Mouse (Mus musculus) cerebellum, adult 8-10 months (tissue): ENCODE data around the gene Btbd2.
"Not testable (repeated sequence)": the region's sequence is repeated elsewhere in the genome, so short reads cannot be mapped to it uniquely, and the experiment has no call there.

Source experiments
- DNase-seq: peaks from one replicate; pipeline ENCODE4 v3.0.0; 2022

Btbd2 gene

DNA sequence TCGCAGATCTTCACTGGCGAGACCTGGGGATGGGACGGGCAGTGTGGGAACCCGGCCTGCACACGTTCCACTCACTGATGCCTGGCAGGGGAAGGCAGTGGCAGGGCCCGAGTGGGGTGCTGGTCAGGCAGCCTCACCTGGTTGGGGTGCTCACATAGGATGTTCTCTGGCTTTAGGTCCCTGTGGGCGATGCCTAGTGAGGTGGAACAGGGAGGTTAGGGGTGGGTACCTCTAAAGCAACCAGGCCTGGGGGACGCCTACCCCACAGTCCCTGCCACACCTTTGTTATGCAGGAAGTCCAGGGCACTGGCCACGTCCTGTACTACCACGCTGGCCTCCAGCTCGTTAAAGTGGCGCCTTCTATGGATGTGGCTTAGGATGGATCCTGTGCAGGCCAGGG, 12.1 kb upstream of the Btbd2 start:
- no peak for DNase-seq

DNA sequence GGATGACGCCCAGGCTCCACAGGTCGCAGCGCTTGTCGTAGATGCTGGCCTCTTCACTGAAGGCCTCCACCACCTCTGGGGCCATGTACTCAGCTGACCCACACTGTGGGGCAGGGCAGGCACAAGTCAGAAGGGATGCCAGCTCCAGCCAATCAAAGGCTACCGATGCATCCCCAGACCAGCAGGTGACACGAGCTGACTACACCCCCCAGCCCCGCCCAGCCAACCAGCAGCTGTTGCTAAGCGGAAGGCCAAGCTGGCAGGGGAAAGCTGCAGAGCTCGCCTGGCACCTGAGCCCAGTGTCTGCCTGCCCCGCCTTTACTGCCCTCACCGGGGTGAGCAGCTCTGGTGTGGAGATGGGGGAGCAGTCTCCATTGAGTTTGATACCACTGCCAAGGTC, 11.7 kb upstream of the Btbd2 start:
- DNase-seq, result no peak

- no peak for DNase-seq
These were observed 10.1 kb upstream of the Btbd2 start for GRCm38 (mm10) chr10:80666837-80667412.

DNA sequence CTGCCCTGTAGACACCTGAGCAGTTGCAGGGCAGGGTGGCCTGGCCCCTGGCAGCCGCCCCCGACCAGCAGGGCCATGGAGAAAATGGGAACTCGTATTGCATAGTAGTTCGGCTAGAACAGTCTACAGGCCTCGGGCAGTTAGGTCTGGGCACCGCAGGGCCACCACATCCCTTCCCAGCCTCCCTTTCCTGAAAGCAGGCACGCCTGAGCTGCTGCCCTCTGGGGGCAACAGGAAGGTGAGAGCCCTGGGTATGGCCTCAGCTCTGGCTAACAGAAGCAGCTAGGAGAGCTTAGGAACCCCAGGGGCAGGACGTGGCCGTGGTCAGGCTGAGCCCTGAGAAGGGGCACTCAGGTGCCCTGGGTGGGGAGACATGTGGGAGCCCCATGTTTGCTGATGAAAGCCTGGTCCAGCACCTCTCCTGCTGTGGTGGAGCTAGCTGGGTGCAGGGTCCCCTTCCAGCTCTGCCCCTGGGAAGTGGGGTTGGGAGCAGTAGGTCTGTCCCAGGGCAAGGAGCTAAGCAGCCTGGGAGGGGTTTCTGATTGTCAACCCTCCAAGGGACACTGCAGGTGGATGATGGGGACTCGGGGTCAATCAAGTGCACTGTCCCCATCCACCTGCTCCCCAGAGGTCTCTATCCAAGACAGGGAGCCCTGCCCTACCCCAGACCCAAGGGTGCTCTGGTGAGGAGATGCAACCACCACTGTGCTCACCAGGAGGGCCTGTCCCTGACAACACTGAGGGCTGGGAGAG, 9.3 kb upstream of the Btbd2 start:
- DNase-seq, result no peak

- no peak for DNase-seq
These were observed 8.6 kb upstream of the Btbd2 start for GRCm38 (mm10) chr10:80665459-80665858.

- no peak for DNase-seq
These were observed 8.1 kb upstream of the Btbd2 start for GRCm38 (mm10) chr10:80665016-80665380.

GRCm38 (mm10) chr10:80664197-80665015, 7.5 kb upstream of the Btbd2 start:
- DNase-seq, result peak; percentile 73

DNA sequence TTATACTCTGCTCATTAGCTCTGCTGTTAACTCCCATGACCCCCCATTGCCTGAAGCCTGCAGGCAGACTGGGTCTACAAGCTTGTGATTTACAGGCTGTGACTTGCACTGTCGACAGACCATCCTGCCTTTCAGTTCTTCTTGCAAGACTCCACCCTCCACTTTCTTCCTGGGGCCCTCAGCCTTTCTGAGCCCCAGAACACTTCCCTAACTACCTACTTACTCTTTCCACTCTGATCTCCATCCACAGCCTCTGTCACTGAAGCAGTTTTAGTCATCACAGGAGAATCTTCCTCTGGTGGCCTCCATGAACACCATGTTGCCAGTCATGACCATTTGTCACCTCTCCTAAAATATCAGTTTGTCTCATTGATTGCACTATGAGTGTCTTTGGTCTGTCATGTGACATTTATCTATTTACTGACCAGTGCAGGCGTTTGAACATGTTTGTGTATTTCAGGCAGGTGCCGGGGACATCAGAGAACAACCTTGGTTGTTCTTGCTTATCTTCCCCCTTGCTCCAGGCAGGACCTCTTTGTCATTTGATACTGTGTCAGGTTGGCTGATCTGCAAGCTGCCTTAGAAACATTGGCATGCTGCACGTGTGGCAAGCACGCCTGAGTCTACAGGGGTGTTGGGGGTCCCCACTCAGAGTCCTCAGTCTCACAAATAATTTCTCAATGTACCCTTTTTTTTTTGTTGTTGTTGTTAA, 6.8 kb upstream of the Btbd2 start:
- no peak for DNase-seq

DNA sequence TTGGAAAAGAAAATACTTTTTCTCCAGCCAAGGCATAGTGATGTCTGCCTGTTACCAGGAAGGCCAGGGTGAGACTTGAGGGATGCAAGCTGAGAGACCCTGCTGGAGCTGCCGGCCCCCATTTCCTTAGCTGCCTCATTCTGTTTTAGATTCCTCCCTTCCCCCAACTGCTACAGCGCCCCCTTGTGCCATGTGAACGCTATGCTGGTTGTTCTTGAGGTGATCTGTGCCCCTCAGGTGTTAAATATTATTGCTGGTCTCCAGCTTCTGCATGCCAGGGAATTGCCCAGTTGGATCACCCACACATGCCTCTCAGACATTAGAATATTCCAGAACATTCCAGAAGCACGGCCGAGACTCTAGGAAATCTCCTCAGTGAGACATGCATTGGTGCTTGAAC, 4.3 kb upstream of the Btbd2 start:
- DNase-seq, result no peak

DNA sequence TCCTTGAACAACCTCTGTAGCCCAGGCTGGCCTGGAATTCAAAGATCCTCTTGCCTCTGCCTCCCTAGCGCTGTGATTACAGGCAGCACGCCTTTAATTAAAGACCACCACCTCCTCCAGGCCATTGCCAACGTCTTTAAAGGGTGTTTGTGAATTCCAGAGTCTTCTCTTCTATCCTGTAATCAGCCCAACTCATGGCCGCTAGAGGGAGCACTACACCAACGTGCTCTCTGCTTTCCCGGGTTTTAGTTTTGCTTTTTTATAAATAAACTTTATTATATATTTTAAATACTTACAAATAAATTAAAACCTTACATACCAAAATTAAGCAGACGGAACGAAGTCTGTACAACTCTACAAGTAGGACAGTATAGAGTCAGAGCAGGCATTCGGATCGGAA, 2.3 kb upstream of the Btbd2 start:
- peak; percentile 79 for DNase-seq

- DNase-seq, result no peak
These were observed 2.0 kb upstream of the Btbd2 start for GRCm38 (mm10) chr10:80658841-80659202.

GRCm38 (mm10) chr10:80658194-80658840, 1.4 kb upstream of the Btbd2 start:
- DNase-seq, result no peak

GRCm38 (mm10) chr10:80656130-80656862, 575 bp downstream of the Btbd2 start:
- peak; percentile 97 for DNase-seq

- DNase-seq, result no peak
These were observed 1.3 kb downstream of the Btbd2 start for GRCm38 (mm10) chr10:80655406-80656129.

DNA sequence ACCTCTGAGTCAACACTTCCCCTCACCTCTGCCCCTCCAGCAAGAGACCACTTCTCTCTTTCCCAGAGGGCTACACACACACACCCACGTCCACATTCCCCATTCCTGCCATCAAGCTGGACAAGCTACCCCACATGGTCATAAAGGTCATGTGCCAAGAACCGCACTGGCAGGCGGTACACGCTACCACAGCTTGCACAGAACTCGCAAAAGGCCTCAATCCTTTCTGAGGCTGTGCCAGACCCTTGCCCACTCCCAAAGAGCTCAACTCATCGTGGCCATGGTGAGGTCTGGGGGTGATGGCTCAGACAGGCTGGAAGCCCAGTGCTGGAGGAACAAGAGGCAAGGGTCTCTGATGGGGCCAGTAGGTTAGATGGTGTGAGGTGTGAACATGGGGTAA, 2.0 kb downstream of the Btbd2 start:
- DNase-seq, result no peak

DNA sequence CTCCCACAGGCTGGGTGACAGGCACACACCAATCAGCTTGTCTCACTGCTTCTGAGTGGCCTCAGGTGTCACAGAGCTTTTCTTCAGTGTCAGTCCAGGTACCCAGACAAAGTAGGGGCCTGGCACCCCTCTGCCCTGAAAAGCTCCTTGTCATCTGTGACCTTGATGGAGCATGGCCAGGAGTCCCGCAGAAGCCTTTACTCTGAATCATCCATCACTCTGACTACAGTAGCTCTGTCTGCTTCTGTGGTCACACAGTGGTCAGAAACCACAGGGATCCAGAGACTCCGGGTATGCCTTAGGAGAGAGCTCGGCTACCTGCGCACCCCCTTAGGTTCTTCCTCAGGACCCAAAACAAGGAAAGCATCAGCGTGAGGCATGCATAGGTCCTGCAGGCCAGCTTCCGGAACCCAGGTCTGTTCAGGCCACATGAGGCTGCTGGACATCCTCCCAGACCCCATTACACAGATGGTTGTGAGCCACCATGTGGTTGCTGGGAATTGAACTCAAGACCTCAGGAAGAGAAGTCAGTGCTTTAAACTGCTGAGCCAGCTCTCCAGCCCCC, 3.6 kb downstream of the Btbd2 start:
- no peak for DNase-seq

DNA sequence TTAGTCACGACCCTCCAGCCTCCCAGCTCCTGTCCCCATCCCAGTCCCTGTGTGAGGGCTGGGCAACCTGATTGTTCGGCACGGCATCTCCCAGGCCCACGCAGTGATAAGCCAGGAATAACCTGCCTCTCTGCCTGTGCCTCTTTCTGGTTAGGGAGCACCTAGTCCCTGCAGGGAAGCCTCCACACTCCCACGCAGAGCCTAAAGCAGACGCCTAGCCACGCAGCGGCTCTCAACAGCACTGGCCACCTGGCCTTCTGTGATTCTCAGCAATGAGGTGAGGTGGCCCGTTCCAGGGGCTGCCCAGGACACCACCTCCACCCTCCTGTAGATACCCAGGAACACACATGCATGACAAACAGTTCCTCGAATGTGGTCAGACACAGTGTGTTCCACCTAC, 6.5 kb downstream of the Btbd2 start:
- DNase-seq, result no peak

GRCm38 (mm10) chr10:80649910-80650309, 7.0 kb downstream of the Btbd2 start:
- DNase-seq, result not testable (repeated sequence)

DNA sequence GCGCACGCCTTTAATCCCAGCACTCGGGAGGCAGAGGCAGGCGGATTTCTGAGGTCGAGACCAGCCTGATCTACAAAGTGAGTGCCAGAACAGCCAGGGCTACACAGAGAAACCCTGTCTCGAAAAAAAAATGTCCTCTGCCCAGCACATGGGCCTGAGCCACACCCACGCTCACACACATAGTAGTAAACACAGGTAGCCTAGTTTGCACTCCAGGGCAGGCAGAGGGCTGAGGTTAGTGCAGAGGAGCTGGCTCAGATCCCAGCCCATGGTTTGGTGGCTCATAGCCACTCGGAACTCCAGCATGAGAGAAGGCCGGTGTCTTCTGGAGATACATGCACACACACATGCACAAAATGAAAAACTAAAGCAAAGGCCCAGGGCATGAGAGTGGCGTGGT, 9.9 kb downstream of the Btbd2 start:
- DNase-seq, result no peak

GRCm38 (mm10) chr10:80635345-80635744, 21.5 kb downstream of the Btbd2 start:
- no peak for DNase-seq

DNA sequence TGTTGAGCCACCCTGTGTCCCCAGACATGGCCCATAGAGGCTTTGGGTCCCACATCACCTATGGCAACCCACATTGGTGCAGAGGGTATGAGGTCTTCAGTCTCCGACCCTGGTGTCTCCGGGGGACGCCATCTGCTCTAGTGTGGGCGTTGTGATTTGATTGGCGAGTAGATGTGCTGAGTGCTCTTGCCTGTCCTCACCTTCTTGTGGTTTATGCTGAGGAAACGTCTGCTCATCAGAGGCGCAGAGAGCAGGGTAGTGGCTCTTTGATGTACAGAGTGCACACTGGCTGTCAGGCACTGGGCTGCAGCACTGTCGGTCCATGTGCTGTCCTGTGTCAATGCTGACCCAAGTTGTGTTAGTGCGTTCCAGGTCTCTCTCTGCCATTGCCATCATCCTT, 27.9 kb downstream of the Btbd2 start:
- no peak for DNase-seq
